Mouse (Mus musculus): ENCODE data around the gene Rasgrp1. TPM values are rescaled to one million over a fixed set of nuclear protein-coding genes. Genes with fewer than 3 reads are reported as not detected.

Rasgrp1 gene
- polyA plus RNA-seq, 1 experiment = 241 TPM

DNA sequence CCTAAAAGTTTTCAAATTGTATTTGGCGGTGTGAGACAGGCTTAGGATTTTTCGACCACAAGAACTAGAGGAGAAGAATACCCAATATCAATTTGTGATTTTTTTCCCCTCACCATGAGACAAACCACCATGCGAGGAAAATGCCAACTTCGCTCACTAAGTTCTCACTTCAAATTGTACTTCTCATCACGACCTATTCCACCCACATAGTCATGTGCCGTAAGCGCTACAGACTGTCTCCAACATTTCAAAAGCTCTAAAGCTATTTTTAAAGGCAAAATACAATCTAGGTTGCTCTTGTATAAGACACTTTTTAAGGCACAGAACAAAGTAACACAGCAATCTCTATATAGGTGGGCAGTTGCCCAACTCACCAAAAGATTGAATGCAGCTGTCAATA, 4.9 kb downstream of the Rasgrp1 start:
- H3K4me1 ChIP-seq (ENCODE audit: control insufficient read depth, insufficient read depth, low read length) = peaks cover 23% of the 10 kb centered on the region
- WGBS = 49% methylated on average over 7 of the region's 7 CpGs
- TF ChIP-seq POLR2A (IDR thresholded peaks at IDR 0.05; ENCODE audit: insufficient read depth, low read depth, low read length) (no peak), CTCF (IDR thresholded peaks at IDR 0.05; ENCODE audit: insufficient read depth, low read depth, low read length) (no peak)
- H3K27ac ChIP-seq (ENCODE audit: insufficient read depth, low read depth, low read length) = no peak overlapping the region
- peak overlapping the region; percentile 28 for H3K4me3 ChIP-seq (ENCODE audit: insufficient read depth, low read depth, low read length)

DNA sequence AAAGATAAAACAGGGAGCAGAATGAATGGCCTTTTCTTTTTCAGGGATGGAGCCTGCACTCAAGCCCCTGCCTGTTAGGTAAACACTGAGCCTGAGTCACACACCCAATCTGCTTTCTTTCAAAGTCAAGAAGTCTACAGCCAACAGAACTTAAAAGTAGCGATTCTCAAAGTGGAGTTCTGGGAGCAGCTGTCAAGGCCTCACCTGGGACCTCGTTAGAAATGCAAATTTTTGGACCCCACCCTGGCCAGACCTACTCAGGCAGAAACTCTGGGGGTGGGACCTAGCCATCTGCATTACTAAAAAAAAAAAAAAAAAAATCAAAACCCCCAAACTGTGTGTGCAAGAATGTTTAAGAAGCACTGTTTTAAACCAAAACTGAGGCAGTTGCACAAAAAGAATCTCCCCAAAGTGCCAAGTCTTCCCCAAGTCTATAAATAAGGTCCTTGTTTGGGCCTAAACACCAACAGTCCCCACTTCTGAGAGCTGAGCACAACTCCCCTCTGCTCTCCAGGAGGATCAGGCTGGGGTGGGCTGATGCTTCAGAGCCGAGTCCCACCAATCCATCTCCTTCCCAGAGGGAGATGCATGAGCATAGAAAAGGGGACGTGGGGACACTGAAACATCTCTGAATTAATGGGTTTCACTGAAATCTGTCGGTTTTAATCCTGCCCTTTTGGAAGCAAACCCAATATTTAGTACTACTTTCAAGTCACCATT, 5.7 kb downstream of the Rasgrp1 start:
- no peak for TF ChIP-seq CTCF (IDR thresholded peaks at IDR 0.05; ENCODE audit: insufficient read depth, low read depth, low read length)
- no peak for TF ChIP-seq POLR2A (IDR thresholded peaks at IDR 0.05; ENCODE audit: insufficient read depth, low read depth, low read length)

DNA sequence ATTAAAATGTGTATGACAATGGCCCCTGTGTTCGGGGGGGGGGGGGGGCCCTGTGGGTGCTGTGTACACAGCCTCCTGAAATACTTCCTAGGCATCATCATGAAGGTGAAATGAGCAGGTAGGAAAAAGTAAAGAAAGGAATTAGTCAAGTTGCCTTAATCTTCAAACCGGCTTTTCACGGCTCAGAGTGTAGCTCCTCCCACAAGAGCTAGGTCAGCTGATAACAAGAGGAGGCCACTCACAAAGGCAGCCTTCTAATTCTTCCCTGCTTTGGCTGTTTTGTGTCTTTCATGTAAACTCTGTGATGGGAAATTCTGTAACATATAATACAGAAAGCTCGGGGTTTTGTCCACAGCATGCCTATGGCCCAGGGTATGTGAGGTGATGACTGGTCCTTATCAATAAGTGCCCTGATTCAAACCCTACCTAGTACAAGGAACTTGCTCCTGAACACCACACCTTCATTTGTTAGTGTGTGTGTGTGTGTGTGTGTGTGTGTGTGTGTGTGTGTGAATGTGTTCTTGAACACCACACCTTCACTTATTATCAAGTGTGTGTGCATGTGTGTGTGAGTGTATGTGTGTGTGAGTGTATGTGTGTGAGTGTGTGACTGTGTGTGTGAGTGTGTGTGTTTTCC, 7.1 kb downstream of the Rasgrp1 start:
- peaks cover 26% of the 10 kb centered on the region for H3K4me1 ChIP-seq (ENCODE audit: control insufficient read depth, insufficient read depth, low read length)
- H3K4me3 ChIP-seq (ENCODE audit: insufficient read depth, low read depth, low read length) = no peak overlapping the region
- H3K27ac ChIP-seq (ENCODE audit: insufficient read depth, low read depth, low read length) = no peak overlapping the region
- 29% methylated on average over 4 of the region's 4 CpGs for WGBS
- no peak for TF ChIP-seq POLR2A (IDR thresholded peaks at IDR 0.05; ENCODE audit: insufficient read depth, low read depth, low read length)

More for the DNA sequence above, 5.7 kb downstream of the Rasgrp1 start:
- Histone ChIP-seq H3K4me1 (ENCODE audit: control insufficient read depth, insufficient read depth, low read length) (peaks cover 23% of the 10 kb centered on the region), H3K27ac (ENCODE audit: insufficient read depth, low read depth, low read length) (no peak overlapping the region), H3K4me3 (ENCODE audit: insufficient read depth, low read depth, low read length) (no peak overlapping the region)
- WGBS = 38% methylated on average over 5 of the region's 5 CpGs

DNA sequence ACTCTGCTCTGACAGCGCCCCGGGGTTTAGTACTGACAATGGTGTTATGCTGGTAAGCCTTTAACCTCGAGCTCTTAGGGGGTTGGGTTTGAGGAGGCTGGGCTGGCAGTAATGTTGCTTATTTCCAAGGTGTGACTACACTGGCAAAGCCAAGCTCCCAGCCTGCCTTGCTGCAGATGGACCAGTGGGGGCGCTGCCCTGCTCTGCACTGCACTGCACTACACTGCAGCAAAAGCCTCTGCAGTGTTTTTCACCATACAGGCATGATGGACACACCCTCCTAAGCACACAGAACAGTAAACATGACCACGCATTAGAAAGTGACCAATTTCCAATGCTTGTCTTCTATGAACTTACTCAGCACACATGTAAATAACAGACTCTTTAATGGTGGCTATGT, 11.2 kb downstream of the Rasgrp1 start:
- TF ChIP-seq CTCF (IDR thresholded peaks at IDR 0.05; ENCODE audit: insufficient read depth, low read depth, low read length) (no peak), POLR2A (IDR thresholded peaks at IDR 0.05; ENCODE audit: insufficient read depth, low read depth, low read length) (no peak)
- no peak overlapping the region for H3K27ac ChIP-seq (ENCODE audit: insufficient read depth, low read depth, low read length)
- no peak overlapping the region for H3K4me3 ChIP-seq (ENCODE audit: insufficient read depth, low read depth, low read length)
- 55% methylated on average over 5 of the region's 5 CpGs for WGBS
- peaks cover 13% of the 10 kb centered on the region for H3K4me1 ChIP-seq (ENCODE audit: control insufficient read depth, insufficient read depth, low read length)

DNA sequence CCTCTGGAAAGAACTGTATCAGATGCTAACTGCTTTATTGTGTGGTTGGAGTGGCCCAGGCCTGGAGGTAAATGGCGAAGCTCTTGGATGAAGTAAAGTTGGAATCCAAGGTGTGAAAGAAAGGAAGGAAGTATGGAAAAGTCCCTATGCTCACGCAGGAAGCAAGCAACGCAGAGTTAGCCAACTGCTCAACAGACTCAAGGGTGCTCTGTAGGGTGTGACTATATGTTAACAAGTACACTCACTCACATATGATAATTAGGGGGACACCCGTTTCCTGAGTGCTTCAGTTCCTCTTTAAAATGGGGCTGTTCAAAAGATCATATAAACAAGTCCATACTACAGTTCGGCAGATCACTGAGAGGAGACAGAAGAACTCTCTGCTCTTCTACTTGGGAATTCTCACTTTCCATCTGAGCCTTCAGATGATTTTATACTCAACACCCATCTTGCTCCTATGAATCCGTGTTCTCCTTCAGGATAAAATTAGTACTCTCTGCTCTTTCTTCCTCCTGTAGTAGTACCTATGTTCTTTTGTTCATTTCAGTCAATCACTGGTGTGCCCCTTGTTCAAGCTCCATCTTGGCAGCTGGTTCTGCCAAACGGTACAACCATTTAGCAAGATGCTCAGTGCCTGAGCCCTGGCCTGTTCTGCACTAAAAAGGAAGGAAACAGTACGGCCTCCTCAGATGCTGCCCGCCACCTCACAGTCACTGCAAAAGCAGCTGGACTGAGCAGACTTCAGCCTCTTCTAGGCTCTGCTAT, 14.1 kb downstream of the Rasgrp1 start:
- 58% methylated on average over 9 of the region's 9 CpGs for WGBS
- Histone ChIP-seq H3K27ac (ENCODE audit: insufficient read depth, low read depth, low read length) (no peak overlapping the region), H3K4me3 (ENCODE audit: insufficient read depth, low read depth, low read length) (no peak overlapping the region), H3K4me1 (ENCODE audit: control insufficient read depth, insufficient read depth, low read length) (peaks cover 8% of the 10 kb centered on the region)
- no peak for TF ChIP-seq CTCF (IDR thresholded peaks at IDR 0.05; ENCODE audit: insufficient read depth, low read depth, low read length)
- TF ChIP-seq POLR2A (IDR thresholded peaks at IDR 0.05; ENCODE audit: insufficient read depth, low read depth, low read length) = no peak

DNA sequence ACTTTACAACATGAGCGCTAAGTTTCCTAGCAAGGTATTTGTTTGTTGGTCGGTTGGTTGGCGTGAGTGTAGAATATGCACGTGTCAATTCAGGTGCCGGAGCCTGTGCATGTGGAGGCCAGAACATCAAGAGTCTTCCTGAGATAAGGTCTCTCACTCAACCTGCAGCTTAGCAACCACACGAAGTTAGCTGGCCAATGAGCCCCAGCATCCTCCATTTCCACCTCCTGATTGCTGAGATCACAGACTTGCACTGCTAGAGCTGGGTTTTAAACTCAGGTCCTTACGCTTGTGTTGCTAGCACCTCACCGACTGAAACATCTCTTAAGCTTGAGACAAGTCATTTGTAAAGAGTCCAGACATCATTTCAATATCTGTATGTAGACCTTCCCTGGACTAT, 20.4 kb downstream of the Rasgrp1 start:
- 91% methylated on average over 8 of the region's 8 CpGs for WGBS
- H3K27ac ChIP-seq (ENCODE audit: insufficient read depth, low read depth, low read length) = no peak overlapping the region
- no peak overlapping the region for H3K4me3 ChIP-seq (ENCODE audit: insufficient read depth, low read depth, low read length)
- H3K4me1 ChIP-seq (ENCODE audit: control insufficient read depth, insufficient read depth, low read length) = peaks cover 5% of the 10 kb centered on the region; the same call in 1 of the 2 replicates
- TF ChIP-seq CTCF (IDR thresholded peaks at IDR 0.05; ENCODE audit: insufficient read depth, low read depth, low read length) (no peak), POLR2A (IDR thresholded peaks at IDR 0.05; ENCODE audit: insufficient read depth, low read depth, low read length) (no peak)

DNA sequence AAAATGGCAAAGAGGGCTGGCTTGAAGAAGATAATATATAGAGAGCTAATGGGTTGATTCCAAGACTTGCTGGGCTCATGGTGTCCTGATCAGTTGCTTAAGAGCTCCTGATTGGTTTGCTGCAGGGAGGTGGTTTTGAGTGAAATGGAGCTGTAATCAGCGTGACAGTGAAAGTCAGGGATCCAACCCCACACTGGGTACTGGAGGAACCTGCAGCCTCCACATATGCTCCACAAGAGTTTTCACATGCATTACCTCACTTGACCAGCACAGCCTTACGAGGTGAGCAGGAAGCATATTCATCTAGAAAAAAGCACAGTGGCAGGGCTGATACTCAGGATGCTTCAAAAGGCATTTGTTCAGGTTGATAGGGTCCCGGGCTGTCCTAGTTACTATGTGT, 21.6 kb downstream of the Rasgrp1 start:
- Histone ChIP-seq H3K4me3 (ENCODE audit: insufficient read depth, low read depth, low read length) (no peak overlapping the region), H3K27ac (ENCODE audit: insufficient read depth, low read depth, low read length) (no peak overlapping the region), H3K4me1 (ENCODE audit: control insufficient read depth, insufficient read depth, low read length) (peaks cover 5% of the 10 kb centered on the region; the same call in 1 of the 2 replicates)
- 79% methylated on average over 3 of the region's 3 CpGs for WGBS
- no peak for TF ChIP-seq CTCF (IDR thresholded peaks at IDR 0.05; ENCODE audit: insufficient read depth, low read depth, low read length)

DNA sequence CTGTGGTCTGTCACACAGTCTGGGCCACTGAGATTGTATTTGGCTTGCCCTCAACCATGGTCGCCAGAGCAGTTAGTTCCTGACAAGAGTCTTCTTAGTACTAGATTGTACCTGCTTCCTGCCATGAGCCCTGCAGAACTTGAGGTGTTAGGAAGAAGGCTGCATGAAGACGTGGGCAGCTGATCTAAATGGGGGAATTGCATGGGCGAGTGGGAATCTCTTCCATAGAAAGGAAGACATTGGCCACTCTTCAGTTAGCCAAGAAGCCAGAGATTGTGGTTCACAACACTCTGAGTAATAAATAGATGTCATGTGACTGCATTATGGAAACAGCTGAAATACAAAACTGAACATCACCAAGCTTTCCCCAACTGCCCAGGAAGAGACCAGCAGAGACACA, 23.8 kb downstream of the Rasgrp1 start:
- Histone ChIP-seq H3K27ac (ENCODE audit: insufficient read depth, low read depth, low read length) (no peak overlapping the region), H3K4me3 (ENCODE audit: insufficient read depth, low read depth, low read length) (no peak overlapping the region), H3K4me1 (ENCODE audit: control insufficient read depth, insufficient read depth, low read length) (peaks cover 5% of the 10 kb centered on the region; the same call in 1 of the 2 replicates)
- WGBS = 81% methylated on average over 3 of the region's 3 CpGs
- TF ChIP-seq POLR2A (IDR thresholded peaks at IDR 0.05; ENCODE audit: insufficient read depth, low read depth, low read length) = no peak
- TF ChIP-seq CTCF (IDR thresholded peaks at IDR 0.05; ENCODE audit: insufficient read depth, low read depth, low read length) = no peak

Data from olfactory bulb, adult 2 months (tissue).